ENCODE assay signal across 29 mouse cellular contexts in genomic region chr2:67983563-67983962, GRCm38 (mm10).
"Had no signal": no experiment of that assay in that cellular context is flagged by ENCODE, and none has a peak within 500 bp of the region (broad histone marks: within the 10 kb centered on the region; RNA-seq: fewer than 3 reads in every experiment).

No protein-coding gene starts in this region.

- H3K27ac ChIP-seq: embryonic facial prominence, embryonic 10.5 days; embryonic facial prominence, embryonic 12.5 days; embryonic facial prominence, embryonic 13.5 days; embryonic facial prominence, embryonic 15.5 days; forebrain, embryonic 10.5 days; forebrain, embryonic 12.5 days; forebrain, embryonic 13.5 days; forebrain, embryonic 15.5 days; gastrocnemius, adult 2 months; heart, adult 2 months had no signal

- ATAC-seq: forebrain, embryonic 13.5 days; forebrain, embryonic 14.5 days; forebrain, embryonic 15.5 days; forebrain, embryonic 16.5 days; forebrain, postnatal 0 days had no signal

- H3K9me3 ChIP-seq: embryonic facial prominence, embryonic 10.5 days; embryonic facial prominence, embryonic 12.5 days; embryonic facial prominence, embryonic 13.5 days; embryonic facial prominence, embryonic 15.5 days; forebrain, embryonic 10.5 days; forebrain, embryonic 12.5 days; forebrain, embryonic 13.5 days; forebrain, embryonic 15.5 days had no signal

- H3K4me2 ChIP-seq: embryonic facial prominence, embryonic 12.5 days; embryonic facial prominence, embryonic 13.5 days; embryonic facial prominence, embryonic 15.5 days; forebrain, embryonic 12.5 days; forebrain, embryonic 13.5 days; forebrain, embryonic 15.5 days had no signal

- H3K27me3 ChIP-seq: embryonic facial prominence, embryonic 12.5 days; embryonic facial prominence, embryonic 13.5 days; embryonic facial prominence, embryonic 15.5 days; forebrain, embryonic 12.5 days; forebrain, embryonic 13.5 days; forebrain, embryonic 15.5 days had no signal

- DNase-seq: cerebellum, adult 2 months; cerebellum, adult 8-10 months; cerebellum, adult 9-10 months; cerebellum, adult 9-11 months; cerebellum, postnatal 10 days; cerebellum, postnatal 14 days; cerebellum, postnatal 25 days; cerebellum, postnatal 36 days; embryo, embryonic 11 days; forebrain, postnatal 0 days; gastrocnemius, adult 2 months; gastrocnemius, postnatal 10 days; gastrocnemius, postnatal 14 days; gastrocnemius, postnatal 25 days; gastrocnemius, postnatal 36 days; heart, adult 11 months; heart, adult 18-20 months; heart, adult 2 months had no signal

- H3K4me3 ChIP-seq: embryonic facial prominence, embryonic 10.5 days; embryonic facial prominence, embryonic 12.5 days; embryonic facial prominence, embryonic 13.5 days; embryonic facial prominence, embryonic 15.5 days; erythroblast, embryonic 14.5 days; forebrain, embryonic 10.5 days; forebrain, embryonic 12.5 days; forebrain, embryonic 13.5 days; forebrain, embryonic 15.5 days; gastrocnemius, adult 2 months; heart, adult 2 months had no signal

- H3K4me1 ChIP-seq: embryonic facial prominence, embryonic 10.5 days; embryonic facial prominence, embryonic 12.5 days; embryonic facial prominence, embryonic 13.5 days; embryonic facial prominence, embryonic 15.5 days; forebrain, embryonic 10.5 days; forebrain, embryonic 12.5 days; forebrain, embryonic 13.5 days; forebrain, embryonic 15.5 days had no signal

- H3K9ac ChIP-seq: embryonic facial prominence, embryonic 12.5 days; embryonic facial prominence, embryonic 13.5 days; embryonic facial prominence, embryonic 15.5 days; forebrain, embryonic 12.5 days; forebrain, embryonic 13.5 days; forebrain, embryonic 15.5 days; forebrain, postnatal 0 days had no signal

- H3K36me3 ChIP-seq: embryonic facial prominence, embryonic 10.5 days; embryonic facial prominence, embryonic 12.5 days; embryonic facial prominence, embryonic 13.5 days; embryonic facial prominence, embryonic 15.5 days; forebrain, embryonic 10.5 days; forebrain, embryonic 12.5 days; forebrain, embryonic 15.5 days had no signal
